Mouse (Mus musculus): ENCODE measurements around the gene Acot7.

Gene Acot7

GRCm38 (mm10) chr4:152177537-152178343, at the start of gene Acot7:
Acot7 (plus strand) TSS chr4:152178134.
- peak; percentile 97 to 99 for DNase-seq

- no peak for DNase-seq
These were observed 49.1 kb upstream of the Acot7 start for GRCm38 (mm10) chr4:152128784-152129183.

- DNase-seq: no peak
These were observed 48.5 kb upstream of the Acot7 start for GRCm38 (mm10) chr4:152129395-152129930.

- DNase-seq: peak; percentile 54 to 66
These were observed 46.9 kb upstream of the Acot7 start for GRCm38 (mm10) chr4:152130771-152131653.

GRCm38 (mm10) chr4:152131809-152132771, 45.8 kb upstream of the Acot7 start:
- DNase-seq: no peak

GRCm38 (mm10) chr4:152132772-152133169, 45.2 kb upstream of the Acot7 start:
- DNase-seq: no peak

- no peak for DNase-seq
These were observed 44.7 kb upstream of the Acot7 start for GRCm38 (mm10) chr4:152133213-152133612.

GRCm38 (mm10) chr4:152134507-152134906, 43.4 kb upstream of the Acot7 start:
- DNase-seq: peak; percentile 68

- no peak for DNase-seq
These were observed 42.6 kb upstream of the Acot7 start for GRCm38 (mm10) chr4:152135363-152135762.

GRCm38 (mm10) chr4:152136112-152136875, 41.6 kb upstream of the Acot7 start:
- peak; percentile 63 to 70 for DNase-seq

- DNase-seq: no peak
These were observed 41.1 kb upstream of the Acot7 start for GRCm38 (mm10) chr4:152136876-152137250.

- peak; percentile 90 for DNase-seq
These were observed 39.3 kb upstream of the Acot7 start for GRCm38 (mm10) chr4:152138497-152139260.

GRCm38 (mm10) chr4:152140441-152140840, 37.5 kb upstream of the Acot7 start:
- DNase-seq: peak; percentile 79 to 83

GRCm38 (mm10) chr4:152141521-152142135, 36.3 kb upstream of the Acot7 start:
- peak in 1 of 2 experiments; percentile 35 for DNase-seq

- DNase-seq: no peak
These were observed 34.3 kb upstream of the Acot7 start for GRCm38 (mm10) chr4:152143632-152144031.

- no peak for DNase-seq
These were observed 32.5 kb upstream of the Acot7 start for GRCm38 (mm10) chr4:152145473-152145872.

- DNase-seq: no peak
These were observed 31.7 kb upstream of the Acot7 start for GRCm38 (mm10) chr4:152146033-152146827.

- no peak for DNase-seq
These were observed 27.4 kb upstream of the Acot7 start for GRCm38 (mm10) chr4:152150546-152150945.

- no peak for DNase-seq
These were observed 26.4 kb upstream of the Acot7 start for GRCm38 (mm10) chr4:152151451-152151965.

Data from cerebellum, postnatal 10 days (tissue).